Mouse (Mus musculus) splenic B cell, adult 2 months (primary cell): ENCODE measurements around the gene Chchd3.

Experiments used
- DNase-seq: peaks from one replicate; pipeline ENCODE4 v3.0.0-alpha.2; 2011; ENCODE audit warnings: low read depth, low spot score
- H3K27me3 ChIP-seq: 2 replicates; pipeline ENCODE4 v1.6.1; 2012; ENCODE audit warnings: mild to moderate bottlenecking, low read length, moderate library complexity, mixed read lengths; ENCODE audit not compliant: control insufficient read depth, poor library complexity, insufficient read depth, severe bottlenecking
- H3K36me3 ChIP-seq: 2 replicates; pipeline ENCODE4 v1.6.1; 2012; ENCODE audit warnings: mild to moderate bottlenecking, low read length, moderate library complexity, mixed read lengths; ENCODE audit not compliant: control insufficient read depth, poor library complexity, insufficient read depth, severe bottlenecking

Chchd3 gene

GRCm38 (mm10) chr6:32787399-32787798 is 272.7 kb downstream of the Chchd3 start:
- DNase-seq, result no peak
- peaks cover 2% of the 10 kb centered on the region; the same call in 1 of the 2 replicates for H3K36me3 ChIP-seq
- H3K27me3 ChIP-seq, result no peaks in the 10 kb centered on the region

GRCm38 (mm10) chr6:32786196-32786595 is 273.9 kb downstream of the Chchd3 start:
- Histone ChIP-seq H3K36me3 (peaks cover under 1% of the 10 kb centered on the region; the same call in 1 of the 2 replicates), H3K27me3 (no peaks in the 10 kb centered on the region)
- DNase-seq, result no peak

- no peak for DNase-seq
- Histone ChIP-seq H3K36me3 (no peaks in the 10 kb centered on the region), H3K27me3 (no peaks in the 10 kb centered on the region)
Measured at GRCm38 (mm10) chr6:32783102-32783501, 277.0 kb downstream of the Chchd3 start.

DNA sequence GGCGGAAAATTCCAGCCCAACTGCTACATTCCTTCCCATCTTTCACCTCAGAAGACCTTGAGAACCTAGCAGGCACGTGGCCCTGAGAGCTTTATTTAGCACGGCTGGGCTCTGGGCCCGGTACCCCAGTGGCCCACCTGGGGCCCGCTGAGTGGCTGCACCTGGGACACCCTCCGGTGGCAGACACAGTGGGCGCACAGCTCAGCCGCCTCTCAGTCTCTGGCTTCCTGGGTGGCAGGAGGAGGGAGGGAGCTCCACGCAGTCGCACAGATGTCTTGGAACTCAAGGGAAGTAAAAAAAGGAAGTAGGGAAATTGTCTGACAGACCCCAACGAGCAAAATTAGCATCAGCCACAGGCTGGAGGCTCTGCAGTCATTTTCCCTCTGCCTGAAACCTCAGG is 279.5 kb downstream of the Chchd3 start:
- no peaks in the 10 kb centered on the region for H3K36me3 ChIP-seq
- no peaks in the 10 kb centered on the region for H3K27me3 ChIP-seq
- DNase-seq, result peak; percentile 5

GRCm38 (mm10) chr6:32776384-32776783 is 283.7 kb downstream of the Chchd3 start:
- H3K27me3 ChIP-seq, result no peaks in the 10 kb centered on the region
- H3K36me3 ChIP-seq, result no peaks in the 10 kb centered on the region
- DNase-seq, result no peak

DNA sequence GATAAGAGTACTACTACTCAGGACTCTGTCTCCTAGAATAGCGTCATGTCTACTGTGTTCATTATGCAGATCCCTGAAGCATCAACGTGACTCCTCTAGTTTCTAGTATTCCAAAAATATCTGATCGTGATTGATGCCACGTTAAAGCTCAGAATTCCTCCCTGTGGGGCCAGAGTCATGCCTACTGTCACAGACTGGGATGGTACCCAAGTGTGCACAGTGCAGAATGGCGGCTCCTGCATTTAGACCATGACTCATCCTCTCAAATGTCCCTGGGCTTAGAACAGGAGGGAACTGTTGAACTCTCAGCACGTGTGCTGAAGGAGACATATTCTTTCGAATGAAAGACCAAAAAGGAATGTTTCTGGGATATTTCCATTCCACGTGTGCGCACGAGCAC is 305.5 kb downstream of the Chchd3 start:
- DNase-seq, result no peak
- Histone ChIP-seq H3K36me3 (no peaks in the 10 kb centered on the region), H3K27me3 (no peaks in the 10 kb centered on the region)

GRCm38 (mm10) chr6:32749821-32750220 is 310.2 kb downstream of the Chchd3 start:
- no peaks in the 10 kb centered on the region for H3K36me3 ChIP-seq
- no peaks in the 10 kb centered on the region for H3K27me3 ChIP-seq
- no peak for DNase-seq

GRCm38 (mm10) chr6:32748777-32749176 is 311.3 kb downstream of the Chchd3 start:
- H3K27me3 ChIP-seq, result no peaks in the 10 kb centered on the region
- no peaks in the 10 kb centered on the region for H3K36me3 ChIP-seq
- DNase-seq, result no peak

- Histone ChIP-seq H3K27me3 (no peaks in the 10 kb centered on the region), H3K36me3 (no peaks in the 10 kb centered on the region)
- DNase-seq, result no peak
Measured at GRCm38 (mm10) chr6:32747333-32747732, 312.7 kb downstream of the Chchd3 start.
